Mouse (Mus musculus) R1 (cell line): ENCODE results near the gene Mterf2.
A peak's percentile ranks its signal among the peaks of the same experiment; 100 is the strongest.

Experiments
- DNase-seq: peaks from one replicate; pipeline ENCODE4 v3.0.0-alpha.2; 2018; ENCODE audit warnings: low read depth, low spot score

The Mterf2 gene

GRCm38 (mm10) chr10:85127395-85128287 is at the start of gene Mterf2:
TSS of gene Mterf2 (minus strand) at chr10:85128027.
- DNase-seq = peak; percentile 100

DNA sequence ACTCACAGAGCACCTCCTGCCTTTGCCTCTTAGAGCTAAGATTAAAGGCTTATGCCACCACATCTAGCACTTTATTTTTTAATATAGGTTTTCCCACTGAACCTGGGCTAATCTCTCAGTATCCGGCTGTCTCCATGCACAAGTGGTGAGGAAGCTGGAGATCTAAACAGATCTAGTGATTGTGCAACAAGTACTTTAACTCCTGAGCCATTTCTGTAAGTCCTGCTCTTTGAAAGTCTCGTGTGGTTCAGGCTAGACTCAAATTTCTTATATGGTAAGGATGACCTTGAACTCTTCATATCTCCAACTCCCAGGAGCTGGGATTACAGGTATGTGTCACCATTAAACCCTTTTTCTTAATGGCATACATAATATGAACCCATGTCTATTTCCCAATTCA is 48.8 kb upstream of the Mterf2 start:
- DNase-seq = no peak

GRCm38 (mm10) chr10:85165306-85165705 is 37.5 kb upstream of the Mterf2 start:
- DNase-seq = peak; percentile 83

DNA sequence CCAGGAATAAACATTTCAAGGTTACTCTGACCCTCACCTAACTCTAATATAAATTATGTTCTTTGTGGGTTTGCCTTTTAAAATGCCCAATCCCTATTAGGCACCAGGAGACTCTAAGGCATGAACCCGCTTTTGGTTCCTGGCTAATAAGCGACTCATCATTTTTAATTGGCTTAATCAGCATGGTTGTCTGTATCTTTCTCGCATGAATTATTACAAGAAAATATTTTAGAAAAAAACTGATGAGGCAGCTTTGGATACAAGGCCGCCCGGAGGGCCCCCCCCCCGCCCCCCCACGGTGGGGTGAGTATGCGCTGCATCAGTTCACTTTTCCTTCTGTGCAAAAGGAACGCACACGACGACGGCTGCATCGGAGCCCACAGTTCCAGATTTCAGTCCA is 37.0 kb upstream of the Mterf2 start:
- no peak for DNase-seq

GRCm38 (mm10) chr10:85161745-85162351 is 34.0 kb upstream of the Mterf2 start:
- no peak for DNase-seq

DNA sequence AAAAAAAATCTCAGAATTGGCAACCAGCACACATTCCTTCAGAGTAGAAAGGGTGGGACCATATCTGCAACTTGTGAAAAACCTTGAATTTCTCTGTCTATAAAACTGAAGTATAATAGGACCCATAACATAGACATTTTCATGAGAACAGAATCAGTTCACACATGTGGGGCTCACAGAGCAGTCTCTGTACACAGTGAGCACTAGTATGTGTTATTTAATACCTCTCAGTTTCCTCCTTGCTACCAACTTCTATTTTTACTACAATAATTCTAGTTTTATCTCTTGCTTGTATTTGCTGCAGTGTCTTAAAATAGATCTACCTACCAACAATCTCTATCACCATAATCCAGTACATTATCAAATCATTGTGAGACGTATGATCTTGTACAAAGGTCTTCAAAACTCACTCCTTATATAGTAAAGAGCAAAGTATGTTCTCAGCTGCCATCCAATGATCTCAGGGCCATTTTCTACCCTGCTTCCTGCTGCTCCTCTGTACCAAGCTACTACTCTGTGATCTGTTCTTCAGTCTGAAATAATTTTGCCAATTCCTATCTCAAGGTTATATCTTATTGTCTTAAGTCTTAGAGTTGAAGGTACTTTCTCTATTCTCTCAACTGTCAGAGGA is 32.3 kb upstream of the Mterf2 start:
- DNase-seq = no peak

DNA sequence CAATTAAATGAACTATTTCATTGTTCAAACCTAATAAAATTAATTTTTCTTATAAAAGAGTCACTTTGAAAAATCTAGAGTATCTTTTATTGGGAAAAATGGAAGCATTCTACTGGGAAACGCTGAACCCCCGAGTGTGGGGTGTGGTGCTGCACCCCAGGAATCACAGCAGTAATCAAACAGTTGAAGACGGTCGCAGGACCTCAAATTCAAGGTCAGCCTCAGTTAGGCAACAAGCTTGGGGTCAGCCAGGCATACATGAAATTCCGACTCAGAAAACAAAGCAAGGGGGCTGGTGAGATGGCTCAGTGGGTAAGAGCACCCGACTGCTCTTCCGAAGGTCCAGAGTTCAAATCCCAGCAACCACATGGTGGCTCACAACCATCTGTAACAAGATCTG is 29.6 kb upstream of the Mterf2 start:
- DNase-seq = peak; percentile 72

DNA sequence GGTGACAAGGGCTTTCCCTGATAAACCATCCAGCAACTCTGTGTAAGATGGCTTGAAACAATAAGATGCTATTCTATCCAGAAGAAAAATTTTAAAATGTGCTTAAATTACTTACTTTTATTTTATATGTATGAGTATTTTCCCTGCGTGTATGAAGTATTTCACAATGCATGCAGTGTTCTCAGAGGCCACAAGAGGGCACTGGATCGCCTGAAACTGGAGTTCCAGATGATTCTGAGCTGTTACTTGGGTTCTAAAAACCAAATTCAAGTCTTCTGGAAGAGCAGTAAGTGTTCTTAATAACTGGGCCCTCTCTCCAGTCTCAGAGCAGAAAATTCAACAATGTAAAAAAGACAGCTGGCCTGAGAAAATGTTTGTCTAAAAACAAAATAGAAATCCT is 26.4 kb upstream of the Mterf2 start:
- DNase-seq = peak; percentile 72

- DNase-seq = no peak
These were observed 21.4 kb upstream of the Mterf2 start for GRCm38 (mm10) chr10:85149226-85149625.

- peak; percentile 28 for DNase-seq
These were observed 18.5 kb upstream of the Mterf2 start for GRCm38 (mm10) chr10:85146282-85146681.

- no peak for DNase-seq
These were observed 13.6 kb upstream of the Mterf2 start for GRCm38 (mm10) chr10:85141465-85141864.

GRCm38 (mm10) chr10:85136573-85136972 is 8.7 kb upstream of the Mterf2 start:
- no peak for DNase-seq

DNA sequence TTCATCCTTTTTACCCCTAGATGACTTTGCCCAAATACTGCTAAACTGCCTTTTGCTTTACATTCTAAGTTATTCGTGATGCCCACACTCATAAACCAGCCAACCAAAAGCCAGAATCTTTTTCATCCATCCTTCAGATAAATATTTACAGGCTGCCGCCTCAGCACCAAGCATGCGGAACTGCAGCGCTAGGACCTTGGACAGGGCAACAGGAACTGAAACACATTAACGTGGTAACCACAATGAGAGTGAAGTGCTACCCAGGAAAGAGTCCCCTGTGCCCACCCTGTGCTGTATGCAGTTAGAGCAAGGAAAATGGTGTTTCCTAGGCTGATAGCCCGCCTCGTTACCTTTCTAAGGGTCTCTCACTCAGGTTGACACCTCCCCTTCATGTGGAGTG is 626 bp upstream of the Mterf2 start:
- peak; percentile 75 for DNase-seq

GRCm38 (mm10) chr10:85125184-85125583 is 2.6 kb downstream of the Mterf2 start:
- DNase-seq = peak; percentile 59

GRCm38 (mm10) chr10:85114409-85114808 is 13.4 kb downstream of the Mterf2 start:
- DNase-seq = no peak

- peak; percentile 88 for DNase-seq
These were observed 24.5 kb downstream of the Mterf2 start for GRCm38 (mm10) chr10:85103085-85103885.

DNA sequence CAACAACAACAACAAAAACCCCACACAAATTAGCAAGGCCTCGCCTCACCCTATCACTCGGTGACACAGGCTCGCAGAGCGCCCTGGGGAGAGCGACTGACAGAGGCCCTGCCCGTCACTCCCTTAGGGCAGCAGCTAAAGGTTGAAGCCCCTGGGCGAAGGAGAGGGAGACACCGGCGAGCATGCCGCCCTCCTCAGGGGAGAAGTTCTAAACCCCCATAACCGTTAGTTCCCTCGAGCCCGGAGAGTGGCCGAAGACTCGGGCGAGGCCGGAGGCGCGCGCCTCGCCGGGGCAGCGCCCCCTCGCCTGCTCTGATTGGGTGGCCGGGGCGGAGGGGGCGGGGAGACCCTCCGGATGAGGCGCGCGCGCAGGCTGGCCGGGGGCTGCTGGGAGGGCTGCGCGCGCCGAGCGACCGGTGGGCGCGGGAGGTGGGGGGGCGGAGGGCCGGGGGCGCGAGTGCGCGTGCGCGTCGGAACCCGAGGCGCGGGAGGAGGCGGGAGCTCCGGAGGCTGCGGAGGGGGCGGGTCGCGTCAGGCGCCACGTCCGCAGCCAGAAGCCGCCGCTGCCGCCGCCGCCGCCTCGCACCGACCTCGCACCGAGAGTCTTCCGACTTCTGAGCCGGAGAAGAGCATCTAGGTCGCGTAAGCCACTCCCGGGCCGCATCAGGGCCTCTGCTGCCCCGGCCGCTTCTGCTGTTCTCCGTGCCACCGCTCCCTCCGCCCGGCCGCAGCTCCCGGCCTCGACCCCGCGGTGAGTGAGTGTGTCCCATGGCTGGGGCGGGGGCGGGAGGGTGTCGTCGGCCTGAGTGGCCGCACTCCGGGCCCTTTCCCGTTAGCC is 25.4 kb downstream of the Mterf2 start, which contains the start of the genes Fhl4 and Tmem263:
TSS of gene Fhl4 (minus strand) at position 249 of the 838 bp plus-strand sequence.
TSS of gene Tmem263 (plus strand) at position 381 of the 838 bp plus-strand sequence.
- DNase-seq = peak; percentile 91

DNA sequence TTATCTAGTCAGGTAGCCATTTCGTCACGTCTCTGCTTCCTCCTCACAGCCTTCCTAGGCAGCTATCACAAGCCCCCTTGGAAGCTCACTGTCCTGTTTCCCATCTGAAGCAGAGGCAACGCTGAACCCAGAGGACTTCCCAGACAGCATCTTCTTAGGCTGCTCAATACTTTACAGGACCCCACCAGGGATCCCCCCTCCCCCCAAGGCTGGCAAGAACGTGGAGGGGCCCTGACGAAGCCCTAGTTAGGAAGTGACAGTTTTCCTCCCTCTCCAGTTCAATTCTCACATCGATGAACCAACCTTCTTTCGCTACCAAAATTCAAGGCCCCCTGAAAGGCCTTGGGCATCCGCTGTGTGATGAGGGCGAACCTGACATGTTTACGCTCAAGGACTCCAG is 26.0 kb downstream of the Mterf2 start:
- no peak for DNase-seq

GRCm38 (mm10) chr10:85071605-85072152 is 56.1 kb downstream of the Mterf2 start:
- DNase-seq = peak; percentile 100
